Mouse (Mus musculus) forebrain, embryonic 13.5 days (tissue): ENCODE results near the gene Inpp5a. TPM values are rescaled to one million over a fixed set of nuclear protein-coding genes. Genes with fewer than 3 reads are reported as not detected.

Experiments used
- ATAC-seq: fragments of 200-750 bp; cut with Nextera tagmentation; 2 replicates; pipeline ENCODE4 v1.8.0; 2017
- H3K27ac ChIP-seq: fragments of 300-500 bp; sonication (generic); 2 replicates; pipeline ENCODE4 v1.5.1; 2015; ENCODE audit warnings: inconsistent platforms, mild to moderate bottlenecking, moderate library complexity
- H3K27me3 ChIP-seq: fragments of 300-500 bp; sonication (generic); 2 replicates; pipeline ENCODE4 v1.6.1; 2015; ENCODE audit warnings: mild to moderate bottlenecking, inconsistent platforms
- H3K36me3 ChIP-seq: fragments of 300-500 bp; sonication (generic); 2 replicates; pipeline ENCODE4 v1.6.1; 2015; ENCODE audit warnings: mild to moderate bottlenecking, inconsistent platforms; ENCODE audit not compliant: poor library complexity, severe bottlenecking
- H3K4me1 ChIP-seq: fragments of 300-500 bp; sonication (generic); 2 replicates; pipeline ENCODE4 v1.6.1; 2015; ENCODE audit warnings: inconsistent platforms
- H3K4me2 ChIP-seq: fragments of 300-500 bp; sonication (generic); 2 replicates; pipeline ENCODE4 v1.6.1; 2015; ENCODE audit warnings: inconsistent platforms, mild to moderate bottlenecking, moderate library complexity
- H3K4me3 ChIP-seq: fragments of 300-500 bp; sonication (generic); 2 replicates; pipeline ENCODE4 v1.5.1; 2015; ENCODE audit warnings: mild to moderate bottlenecking, inconsistent platforms
- H3K9ac ChIP-seq: fragments of 300-500 bp; sonication (generic); 2 replicates; pipeline ENCODE4 v1.6.1; 2015; ENCODE audit warnings: mild to moderate bottlenecking, inconsistent platforms
- H3K9me3 ChIP-seq: fragments of 300-500 bp; sonication (generic); replicated peaks from 2 replicates; pipeline ENCODE4 v1.6.1; 2016; ENCODE audit warnings: inconsistent platforms
- WGBS: fragments of 180-500 bp; shearing (Covaris S2); methylation state at CpG from one replicate; pipeline ENCODE4 v1.1.7; 2015; 5-methylcytosine and 5-hydroxymethylcytosine counted together
- polyA plus RNA-seq: library from polyadenylated mRNA; unstranded; fragments of >200 nt; fragmentation: Nextera tagmentation; extraction: Ambion mirVana; gene quantifications from 2 replicates; pipeline ENCODE4 v1.2.1, GENCODE M21; 2015

Inpp5a gene
- polyA plus RNA-seq, 1 experiment from 2014 or later: 9.7 TPM

- Histone ChIP-seq H3K27ac (no peak overlapping the region), H3K27me3 (no peaks in the 10 kb centered on the region), H3K4me3 (no peak overlapping the region), H3K4me1 (peaks cover 19% of the 10 kb centered on the region), H3K36me3 (no peaks in the 10 kb centered on the region), H3K4me2 (no peak overlapping the region), H3K9me3 (no peaks in the 10 kb centered on the region), H3K9ac (no peak overlapping the region)
- no peak for ATAC-seq
- WGBS: 70% methylated on average over 3 of the region's 3 CpGs
Measured at GRCm38 (mm10) chr7:139439031-139439430, 50.1 kb downstream of the Inpp5a start.

- H3K27ac ChIP-seq: no peak overlapping the region
- no peak overlapping the region for H3K4me2 ChIP-seq
- no peaks in the 10 kb centered on the region for H3K27me3 ChIP-seq
- no peak for ATAC-seq
- H3K4me3 ChIP-seq: no peak overlapping the region
- no peaks in the 10 kb centered on the region for H3K9me3 ChIP-seq
- 79% methylated on average over 6 of the region's 6 CpGs for WGBS
- peaks cover 24% of the 10 kb centered on the region for H3K4me1 ChIP-seq
- H3K9ac ChIP-seq: no peak overlapping the region
- H3K36me3 ChIP-seq: no peaks in the 10 kb centered on the region
Measured at GRCm38 (mm10) chr7:139439922-139440895, 51.3 kb downstream of the Inpp5a start.

GRCm38 (mm10) chr7:139441022-139441421 is 52.1 kb downstream of the Inpp5a start:
- Histone ChIP-seq H3K36me3 (no peaks in the 10 kb centered on the region), H3K4me2 (no peak overlapping the region), H3K27ac (no peak overlapping the region), H3K9ac (0 out of 2 replicates have a peak overlapping the region, but pooled peaks have one; percentile 21), H3K27me3 (no peaks in the 10 kb centered on the region), H3K4me1 (peaks cover 24% of the 10 kb centered on the region), H3K9me3 (no peaks in the 10 kb centered on the region), H3K4me3 (no peak overlapping the region)
- 23% methylated on average over 5 of the region's 5 CpGs for WGBS
- ATAC-seq: no peak

DNA sequence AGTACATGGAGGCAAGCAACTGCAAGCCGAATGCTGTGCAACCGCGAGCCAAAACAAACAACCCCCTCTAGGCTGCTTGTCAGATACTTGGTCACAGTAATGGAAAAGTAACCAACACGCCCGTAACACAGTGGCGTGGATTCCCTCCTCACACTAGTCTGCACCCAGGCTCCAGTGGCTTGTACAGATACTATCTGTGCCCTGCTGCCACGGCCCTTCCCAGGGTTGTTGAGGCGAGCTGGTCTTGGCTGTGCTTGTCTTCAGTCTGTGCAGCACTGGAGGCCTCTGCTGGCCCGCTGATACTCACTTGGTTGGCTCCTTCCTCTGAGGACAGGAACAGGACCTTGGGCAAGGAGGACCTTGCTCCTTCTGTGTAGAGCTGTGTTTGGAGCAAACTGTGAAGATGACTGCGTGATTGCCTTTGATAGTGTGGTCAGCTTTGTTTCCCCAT is 52.9 kb downstream of the Inpp5a start:
- Histone ChIP-seq H3K27me3 (no peaks in the 10 kb centered on the region), H3K9ac (no peak overlapping the region), H3K4me3 (no peak overlapping the region), H3K36me3 (no peaks in the 10 kb centered on the region), H3K4me1 (peaks cover 24% of the 10 kb centered on the region), H3K9me3 (no peaks in the 10 kb centered on the region), H3K4me2 (no peak overlapping the region), H3K27ac (no peak overlapping the region)
- WGBS: 86% methylated on average over 10 of the region's 10 CpGs
- no peak for ATAC-seq

GRCm38 (mm10) chr7:139445621-139446020 is 56.7 kb downstream of the Inpp5a start:
- no peak overlapping the region for H3K4me3 ChIP-seq
- WGBS: 82% methylated on average over 8 of the region's 8 CpGs
- H3K27me3 ChIP-seq: no peaks in the 10 kb centered on the region
- H3K27ac ChIP-seq: no peak overlapping the region
- no peak for ATAC-seq
- no peaks in the 10 kb centered on the region for H3K9me3 ChIP-seq
- peaks cover 16% of the 10 kb centered on the region for H3K4me1 ChIP-seq
- no peak overlapping the region for H3K4me2 ChIP-seq
- no peak overlapping the region for H3K9ac ChIP-seq
- H3K36me3 ChIP-seq: no peaks in the 10 kb centered on the region

DNA sequence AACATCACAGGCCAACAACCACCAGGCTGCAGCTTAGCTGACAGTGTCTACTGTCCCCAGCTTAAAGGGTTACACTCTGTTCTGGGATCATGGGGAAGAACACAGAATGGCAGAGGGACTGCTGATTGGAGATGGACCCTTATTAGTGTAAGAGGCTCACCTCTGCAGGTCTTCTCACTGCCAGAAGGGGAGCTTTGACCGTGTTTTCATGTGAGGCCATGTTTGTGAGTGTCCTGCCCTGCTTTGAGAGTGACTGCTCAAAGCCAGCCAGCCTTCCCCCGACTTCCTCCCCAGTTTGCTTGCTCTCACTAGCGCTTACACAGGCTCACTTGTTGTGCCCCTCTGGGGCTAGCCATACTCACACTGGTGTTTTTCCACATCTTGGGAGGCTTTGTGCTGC is 58.5 kb downstream of the Inpp5a start:
- H3K4me2 ChIP-seq: no peak overlapping the region
- no peak for ATAC-seq
- H3K4me1 ChIP-seq: peaks cover 5% of the 10 kb centered on the region; the same call in 1 of the 2 replicates
- no peaks in the 10 kb centered on the region for H3K27me3 ChIP-seq
- no peak overlapping the region for H3K27ac ChIP-seq
- no peaks in the 10 kb centered on the region for H3K9me3 ChIP-seq
- H3K4me3 ChIP-seq: no peak overlapping the region
- no peaks in the 10 kb centered on the region for H3K36me3 ChIP-seq
- H3K9ac ChIP-seq: no peak overlapping the region
- 79% methylated on average over 3 of the region's 3 CpGs for WGBS

DNA sequence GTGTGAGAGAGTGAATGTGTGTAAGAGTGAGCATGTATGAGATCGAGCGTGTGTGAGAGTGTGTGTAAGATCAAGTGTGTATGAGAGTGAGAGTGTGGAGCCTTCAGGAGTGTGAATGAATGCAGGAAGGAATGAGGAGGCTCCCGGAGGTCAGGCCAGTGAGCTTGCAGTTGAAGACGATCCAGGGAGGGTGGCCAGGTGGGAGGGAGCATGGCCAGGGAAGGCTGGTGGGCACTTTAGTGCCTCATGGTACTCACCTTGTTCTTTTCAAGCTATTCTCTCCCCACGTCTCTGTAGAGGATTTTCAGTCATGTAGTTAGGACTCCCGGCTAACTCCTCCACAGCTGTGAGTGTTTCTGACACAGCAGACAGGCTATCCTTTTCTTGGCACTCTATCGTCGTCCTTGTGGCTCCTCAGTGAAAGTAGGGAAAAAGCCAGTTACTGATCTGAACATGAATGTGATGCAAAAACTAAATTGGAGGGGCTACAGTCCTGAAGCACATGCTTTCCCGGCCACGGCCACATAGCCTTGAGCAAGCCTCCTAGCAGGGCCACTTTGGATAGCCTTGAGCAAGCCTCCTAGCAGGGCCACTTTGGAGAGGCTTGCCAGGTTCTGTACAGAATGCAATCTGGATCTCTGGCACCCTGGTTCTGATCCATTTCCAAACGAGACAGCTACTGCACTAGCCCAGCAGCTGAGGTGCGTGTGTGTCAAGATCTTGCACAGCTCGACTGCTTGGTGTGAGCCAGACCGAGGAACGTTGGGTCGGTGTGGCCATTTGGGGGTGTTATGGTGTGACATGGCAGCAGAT is 61.5 kb downstream of the Inpp5a start:
- Histone ChIP-seq H3K4me1 (no peaks in the 10 kb centered on the region), H3K4me2 (no peak overlapping the region), H3K27me3 (no peaks in the 10 kb centered on the region), H3K9ac (no peak overlapping the region), H3K9me3 (no peaks in the 10 kb centered on the region), H3K4me3 (no peak overlapping the region), H3K27ac (no peak overlapping the region), H3K36me3 (no peaks in the 10 kb centered on the region)
- 88% methylated on average over 16 of the region's 16 CpGs for WGBS
- ATAC-seq: no peak

DNA sequence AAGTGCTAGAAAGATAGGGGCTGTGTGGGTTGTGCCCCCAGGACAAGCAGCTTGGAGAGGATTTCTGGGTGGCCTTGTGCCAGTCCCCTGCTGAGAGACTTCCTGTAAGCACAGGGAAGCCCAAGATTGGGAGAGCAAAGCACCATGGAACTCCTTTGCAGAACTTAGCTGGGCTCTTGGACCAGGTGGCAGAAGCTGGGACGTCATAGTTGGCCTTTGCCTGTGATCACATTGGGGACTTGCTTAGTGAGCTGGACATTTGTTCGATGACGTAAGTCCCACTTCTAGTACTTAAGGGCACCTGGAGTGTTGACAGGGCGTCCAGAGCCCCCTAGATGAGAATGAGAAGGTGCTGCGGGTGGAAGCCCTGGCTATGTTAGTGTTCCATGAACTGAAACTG is 62.8 kb downstream of the Inpp5a start:
- H3K27me3 ChIP-seq: no peaks in the 10 kb centered on the region
- ATAC-seq: no peak
- no peak overlapping the region for H3K27ac ChIP-seq
- H3K9ac ChIP-seq: no peak overlapping the region
- no peaks in the 10 kb centered on the region for H3K36me3 ChIP-seq
- H3K9me3 ChIP-seq: no peaks in the 10 kb centered on the region
- WGBS: 94% methylated on average over 5 of the region's 5 CpGs
- H3K4me3 ChIP-seq: no peak overlapping the region
- no peak overlapping the region for H3K4me2 ChIP-seq
- peaks cover 5% of the 10 kb centered on the region for H3K4me1 ChIP-seq

DNA sequence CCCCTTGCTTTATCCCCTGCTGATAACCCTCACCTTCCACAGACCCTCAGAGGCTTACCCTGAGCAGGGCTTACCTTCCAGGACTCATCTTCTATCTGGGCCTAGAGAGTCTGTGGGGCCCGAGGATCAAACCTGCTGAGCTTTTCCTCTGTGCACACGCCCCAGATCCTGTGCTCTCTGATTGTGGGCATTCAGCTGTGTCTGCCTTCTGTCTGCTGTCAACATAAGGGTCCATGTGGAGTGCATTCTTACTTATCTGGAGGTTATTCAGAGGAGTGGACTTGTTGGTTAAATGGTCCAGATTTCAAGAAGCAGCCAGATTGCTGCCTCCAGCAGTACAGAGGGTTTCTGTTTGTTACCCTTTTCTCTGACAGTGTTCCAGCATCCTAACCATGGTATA is 63.3 kb downstream of the Inpp5a start:
- Histone ChIP-seq H3K9ac (no peak overlapping the region), H3K9me3 (no peaks in the 10 kb centered on the region), H3K4me2 (no peak overlapping the region), H3K4me1 (peaks cover 6% of the 10 kb centered on the region), H3K27me3 (no peaks in the 10 kb centered on the region), H3K36me3 (no peaks in the 10 kb centered on the region), H3K27ac (no peak overlapping the region), H3K4me3 (no peak overlapping the region)
- ATAC-seq: no peak
- 71% methylated on average over 2 of the region's 2 CpGs for WGBS

DNA sequence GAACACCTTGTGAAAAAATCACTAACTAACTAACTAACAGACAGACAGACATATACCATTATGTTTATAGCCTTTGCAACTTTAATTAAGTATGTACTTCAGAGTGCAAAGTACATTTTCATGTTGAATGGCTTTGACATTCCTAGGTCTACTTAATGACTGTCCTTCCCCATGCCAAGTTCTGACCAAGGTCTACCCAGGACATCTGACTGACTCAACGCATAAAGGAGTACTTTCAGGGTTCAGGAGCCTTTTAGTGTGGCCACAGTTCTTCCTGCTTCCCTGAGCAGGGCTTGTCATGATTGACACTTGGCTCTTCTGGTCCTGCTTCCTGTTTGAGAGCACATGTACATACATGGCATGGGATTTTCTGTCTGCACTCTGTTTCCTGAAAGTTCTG is 64.3 kb downstream of the Inpp5a start:
- Histone ChIP-seq H3K27me3 (no peaks in the 10 kb centered on the region), H3K4me1 (peaks cover 6% of the 10 kb centered on the region), H3K9me3 (no peaks in the 10 kb centered on the region), H3K4me2 (no peak overlapping the region), H3K9ac (no peak overlapping the region), H3K4me3 (no peak overlapping the region), H3K27ac (no peak overlapping the region), H3K36me3 (no peaks in the 10 kb centered on the region)
- 88% methylated on average over 1 of the region's 1 CpGs for WGBS
- no peak for ATAC-seq

GRCm38 (mm10) chr7:139454285-139454684 is 65.4 kb downstream of the Inpp5a start:
- H3K4me1 ChIP-seq: peaks cover 6% of the 10 kb centered on the region
- 77% methylated on average over 3 of the region's 3 CpGs for WGBS
- no peaks in the 10 kb centered on the region for H3K9me3 ChIP-seq
- no peak overlapping the region for H3K4me3 ChIP-seq
- no peaks in the 10 kb centered on the region for H3K27me3 ChIP-seq
- H3K36me3 ChIP-seq: no peaks in the 10 kb centered on the region
- no peak overlapping the region for H3K27ac ChIP-seq
- no peak overlapping the region for H3K4me2 ChIP-seq
- ATAC-seq: no peak
- no peak overlapping the region for H3K9ac ChIP-seq

- Histone ChIP-seq H3K27me3 (no peaks in the 10 kb centered on the region), H3K4me1 (peaks cover 6% of the 10 kb centered on the region), H3K4me3 (no peak overlapping the region), H3K9me3 (no peaks in the 10 kb centered on the region), H3K27ac (no peak overlapping the region), H3K36me3 (no peaks in the 10 kb centered on the region), H3K9ac (no peak overlapping the region), H3K4me2 (no peak overlapping the region)
- no peak for ATAC-seq
- 50% methylated on average over 6 of the region's 6 CpGs for WGBS
Measured at GRCm38 (mm10) chr7:139456759-139457158, 67.8 kb downstream of the Inpp5a start.
